Mouse (Mus musculus) macrophage (primary cell): ENCODE measurements around the gene Arl3. TPM values are rescaled to one million over a fixed set of nuclear protein-coding genes. Genes with fewer than 3 reads are reported as not detected.

ENCODE experiments used
- H3K27ac ChIP-seq: fragments of 350-480 bp; formaldehyde crosslinking; 2 replicates; pipeline ENCODE4 v1.9.0; 2021
- H3K36me3 ChIP-seq: fragments of 350-480 bp; formaldehyde crosslinking; 2 replicates; pipeline ENCODE4 v1.9.0; 2021; ENCODE audit errors: inconsistent target
- H3K4me3 ChIP-seq: fragments of 350-480 bp; formaldehyde crosslinking; 2 replicates; pipeline ENCODE4 v1.9.0; 2021; ENCODE audit errors: inconsistent target
- H3K79me2 ChIP-seq: fragments of 350-480 bp; formaldehyde crosslinking; 2 replicates; pipeline ENCODE4 v1.9.0; 2021; ENCODE audit errors: inconsistent target
- WGBS: methylation state at CpG from one replicate; pipeline ENCODE4 v1.1.7; 2026; ENCODE audit warnings: inconsistent platforms; ENCODE audit not compliant: missing documents; 5-methylcytosine and 5-hydroxymethylcytosine counted together
- polyA plus RNA-seq: library from polyadenylated mRNA; stranded (reverse); fragments of 250-400 nt; gene quantifications from 3 replicates; pipeline ENCODE4 v1.2.4, GENCODE M21; 2018; ENCODE audit warnings: inconsistent platforms

Arl3 gene
- polyA plus RNA-seq, 1 experiment from 2014 or later = 78.5 TPM

DNA sequence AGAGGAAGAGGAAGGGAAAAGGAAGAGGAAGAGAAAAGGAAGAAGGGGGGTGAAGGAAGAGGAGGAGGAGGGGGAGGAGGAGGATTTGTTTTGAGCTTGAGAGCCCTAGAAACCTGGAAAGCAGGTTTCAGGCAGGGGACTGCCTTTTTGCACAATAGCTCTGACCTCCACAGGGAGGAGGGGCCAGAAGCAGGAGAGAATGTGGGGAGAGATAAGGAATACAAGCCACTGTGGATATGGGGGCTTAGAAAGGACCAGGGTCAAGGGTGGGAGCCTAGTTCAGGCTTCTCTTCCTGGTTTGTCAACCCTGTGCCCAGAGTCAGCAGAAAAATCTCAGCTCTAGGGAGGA is 49.9 kb downstream of the Arl3 start:
- Histone ChIP-seq H3K27ac (peak overlapping the region; percentile 98), H3K4me3 (no peak overlapping the region), H3K36me3 (no peaks in the 10 kb centered on the region), H3K79me2 (no peaks in the 10 kb centered on the region)

DNA sequence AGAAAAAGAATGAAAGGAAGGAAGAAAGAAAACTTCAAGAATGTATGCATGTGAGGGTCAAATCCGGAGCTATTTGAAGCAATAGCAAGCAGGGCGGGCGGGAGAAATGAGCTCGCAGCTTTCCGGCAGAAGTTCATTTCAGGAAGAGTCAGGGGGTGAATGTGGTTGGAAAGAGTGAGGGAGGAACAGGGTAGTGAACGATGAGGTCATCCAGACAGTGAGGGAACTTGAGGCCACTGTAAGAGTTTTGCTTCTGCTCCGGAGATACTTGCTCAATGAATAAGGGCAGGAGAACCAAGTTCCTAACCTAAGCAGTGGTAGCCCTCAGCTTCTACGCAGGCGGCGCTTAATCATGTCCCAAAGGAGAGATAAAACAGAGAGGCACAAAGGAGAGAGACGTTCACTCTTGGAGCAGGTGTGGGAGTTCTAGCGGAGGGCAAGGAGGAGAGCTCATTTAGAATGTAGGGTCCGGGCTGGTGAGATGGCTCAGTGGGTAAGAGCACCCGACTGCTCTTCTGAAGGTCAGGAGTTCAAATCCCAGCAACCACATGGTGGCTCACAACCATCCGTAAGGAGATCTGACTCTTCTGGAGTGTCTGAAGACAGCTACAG is 50.5 kb downstream of the Arl3 start:
- Histone ChIP-seq H3K36me3 (no peaks in the 10 kb centered on the region), H3K27ac (peak overlapping the region; percentile 98), H3K79me2 (no peaks in the 10 kb centered on the region), H3K4me3 (no peak overlapping the region)
- 2% methylated on average over 15 of the region's 15 CpGs for WGBS

DNA sequence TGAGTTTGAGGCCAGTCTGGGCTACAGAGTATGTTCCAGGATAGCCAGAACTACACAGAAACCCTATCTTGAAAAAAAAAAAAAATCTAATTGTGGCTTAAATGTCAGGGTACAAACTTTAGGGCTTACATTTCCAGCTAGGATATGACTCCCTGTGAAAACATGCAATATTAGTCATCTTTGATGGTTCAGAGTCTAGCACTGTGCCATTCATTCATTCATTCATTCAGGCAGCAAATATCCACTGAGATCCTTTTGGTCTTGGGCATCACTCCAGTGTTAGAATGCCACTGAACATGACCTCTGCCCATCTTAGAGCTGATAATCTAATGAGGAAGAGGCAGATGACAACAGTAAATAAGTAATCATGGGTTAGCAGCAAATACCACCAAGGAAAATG is 51.3 kb downstream of the Arl3 start:
- H3K4me3 ChIP-seq = no peak overlapping the region
- H3K36me3 ChIP-seq = no peaks in the 10 kb centered on the region
- H3K27ac ChIP-seq = peak overlapping the region; percentile 98
- no peaks in the 10 kb centered on the region for H3K79me2 ChIP-seq

DNA sequence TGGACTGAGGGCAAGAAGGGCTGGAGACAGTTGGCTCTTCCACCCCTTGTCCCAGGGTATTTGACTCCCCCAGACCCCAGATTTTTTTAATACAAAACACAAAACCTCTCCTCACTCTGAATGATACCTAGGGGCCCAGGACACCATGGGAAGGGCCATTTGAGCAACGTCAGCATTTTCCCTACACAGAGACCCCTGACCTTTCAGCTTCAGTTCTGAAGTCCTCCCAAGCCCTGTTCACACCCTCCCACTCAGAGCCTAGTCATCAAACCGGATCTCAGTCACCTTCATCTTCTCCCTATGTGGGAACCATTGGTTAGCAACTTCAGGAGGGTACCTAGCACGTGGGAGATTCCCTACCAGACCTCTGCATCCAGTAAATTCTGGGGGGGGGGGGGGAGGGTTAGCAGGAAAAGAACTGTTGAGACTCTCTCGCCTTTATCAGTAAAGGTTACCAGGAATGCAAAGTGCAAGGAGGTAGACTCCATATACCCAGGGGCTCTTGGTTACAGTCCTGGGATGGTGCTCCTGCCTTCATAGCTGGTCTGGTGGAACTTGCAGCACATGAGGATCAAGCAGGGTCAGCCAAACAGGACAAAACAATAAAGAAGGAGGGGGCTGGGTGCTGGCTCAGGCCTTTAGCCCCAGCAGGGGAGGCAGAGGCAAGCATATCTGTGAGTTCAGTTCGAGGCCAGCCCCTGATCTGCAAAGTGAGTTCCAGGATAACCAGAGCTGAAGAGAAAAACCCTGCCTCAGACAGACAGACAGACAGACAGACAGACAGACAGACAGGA is 54.0 kb downstream of the Arl3 start:
- Histone ChIP-seq H3K4me3 (no peak overlapping the region), H3K27ac (no peak overlapping the region), H3K79me2 (peaks cover 20% of the 10 kb centered on the region), H3K36me3 (peaks cover 17% of the 10 kb centered on the region)
- 49% methylated on average over 5 of the region's 5 CpGs for WGBS

DNA sequence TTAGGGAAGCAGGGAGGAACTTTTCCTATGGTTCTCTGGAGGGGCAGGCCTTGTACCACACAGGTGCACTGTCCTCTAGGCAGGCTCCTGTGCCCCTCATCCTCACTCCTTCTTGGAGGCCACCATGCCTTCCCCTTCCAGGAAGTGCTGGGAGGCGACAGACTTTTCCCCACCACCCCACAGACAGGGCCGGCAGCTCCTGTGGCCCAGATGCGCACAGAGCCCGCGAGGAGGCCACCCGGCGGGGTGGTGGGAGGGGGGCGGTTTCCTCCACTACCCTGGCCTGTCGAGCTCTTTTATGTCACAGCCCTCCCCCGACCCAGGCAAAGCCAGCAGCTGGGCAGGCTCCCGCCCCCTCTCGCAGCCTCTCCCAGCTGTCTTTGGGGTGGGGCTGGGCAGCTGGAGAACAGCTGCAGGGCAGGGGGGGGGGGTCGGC is 54.6 kb downstream of the Arl3 start:
- 25% methylated on average over 13 of the region's 13 CpGs for WGBS
- Histone ChIP-seq H3K36me3 (peaks cover 23% of the 10 kb centered on the region), H3K79me2 (peaks cover 26% of the 10 kb centered on the region), H3K27ac (no peak overlapping the region), H3K4me3 (no peak overlapping the region)

DNA sequence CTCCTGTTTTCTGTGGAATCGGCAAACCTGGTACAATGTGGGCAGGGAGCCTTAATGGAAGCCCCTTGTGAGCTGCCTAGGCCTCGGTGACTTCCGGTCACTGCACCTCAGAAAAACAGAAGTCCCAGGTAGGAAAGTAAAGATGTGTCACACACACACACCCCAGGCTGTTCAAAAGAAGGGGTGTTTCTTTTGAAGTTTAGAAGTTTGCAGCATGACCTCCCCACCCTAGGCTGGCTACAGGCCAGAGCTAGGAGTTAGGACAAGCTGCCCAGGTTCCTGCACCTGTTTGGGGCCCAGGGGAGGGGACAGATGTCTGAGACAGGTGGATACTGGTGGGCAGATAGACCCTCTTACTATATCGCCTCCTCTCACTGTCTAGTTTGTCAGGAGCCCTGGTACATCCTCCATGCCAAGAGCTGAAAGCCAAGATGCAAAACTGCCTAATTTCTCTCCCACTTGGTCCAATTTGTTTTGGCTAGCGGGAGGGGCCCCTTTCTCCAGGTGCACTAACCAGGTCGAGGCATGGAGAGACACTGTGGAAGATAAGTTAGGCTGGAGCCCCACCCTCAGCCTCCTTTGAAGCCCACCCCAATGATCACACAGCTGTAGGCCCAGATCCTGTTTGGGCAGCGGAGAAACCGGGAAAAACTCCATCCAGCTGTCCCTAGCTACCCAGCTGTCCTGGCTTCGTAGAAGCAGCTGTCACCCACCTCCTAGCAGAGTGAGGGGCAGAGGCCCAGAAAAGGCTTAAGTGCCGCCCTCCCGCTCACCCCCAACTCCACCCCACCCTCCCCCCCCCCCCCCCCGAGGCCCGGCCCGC is 55.3 kb downstream of the Arl3 start:
- no peak overlapping the region for H3K4me3 ChIP-seq
- H3K27ac ChIP-seq = no peak overlapping the region
- H3K36me3 ChIP-seq = peaks cover 29% of the 10 kb centered on the region
- WGBS = 46% methylated on average over 11 of the region's 14 CpGs
- H3K79me2 ChIP-seq = peaks cover 32% of the 10 kb centered on the region

DNA sequence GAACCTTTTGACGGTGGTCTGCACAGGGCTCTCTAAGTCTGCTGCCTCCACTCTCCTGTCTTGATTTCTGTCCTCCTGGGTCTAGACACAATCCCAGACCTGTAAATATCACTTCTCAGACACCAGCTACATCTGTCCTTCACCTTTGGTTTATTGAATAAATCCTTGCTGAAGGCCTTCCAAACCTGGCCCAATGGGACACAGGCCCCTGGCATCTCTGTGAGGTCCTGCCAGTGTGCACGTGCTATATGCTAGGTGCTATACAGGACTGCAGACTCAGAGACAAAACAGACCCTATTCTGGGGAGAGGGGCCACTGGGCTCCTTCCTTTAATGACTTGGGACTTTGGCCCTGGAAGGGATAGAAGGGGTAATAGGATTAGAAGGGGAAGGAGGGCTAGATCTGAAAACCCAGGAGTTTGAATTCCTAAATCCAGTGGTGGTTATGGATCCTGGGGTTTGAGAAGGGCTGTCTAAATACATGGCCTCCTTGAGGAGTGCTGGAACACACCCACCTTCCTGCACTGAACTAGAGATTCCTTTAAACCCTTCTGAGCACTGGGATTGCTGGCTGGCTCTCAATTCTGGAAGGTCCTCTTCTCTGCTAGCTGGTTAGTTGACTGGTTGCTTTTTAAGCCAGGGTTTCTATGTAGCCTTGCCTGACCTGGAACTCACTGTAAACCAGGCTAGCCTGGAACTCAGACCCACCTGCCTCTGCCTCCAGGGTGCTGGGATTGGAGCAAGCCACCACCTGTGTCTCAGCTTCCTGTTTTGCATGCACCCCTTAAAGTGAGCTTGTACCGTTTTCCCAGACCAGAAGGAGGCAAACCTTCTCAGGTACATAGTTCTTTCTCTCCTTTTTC is 56.1 kb downstream of the Arl3 start:
- Histone ChIP-seq H3K4me3 (no peak overlapping the region), H3K36me3 (peaks cover 37% of the 10 kb centered on the region), H3K79me2 (peaks cover 41% of the 10 kb centered on the region), H3K27ac (no peak overlapping the region)
- 77% methylated on average over 3 of the region's 3 CpGs for WGBS

DNA sequence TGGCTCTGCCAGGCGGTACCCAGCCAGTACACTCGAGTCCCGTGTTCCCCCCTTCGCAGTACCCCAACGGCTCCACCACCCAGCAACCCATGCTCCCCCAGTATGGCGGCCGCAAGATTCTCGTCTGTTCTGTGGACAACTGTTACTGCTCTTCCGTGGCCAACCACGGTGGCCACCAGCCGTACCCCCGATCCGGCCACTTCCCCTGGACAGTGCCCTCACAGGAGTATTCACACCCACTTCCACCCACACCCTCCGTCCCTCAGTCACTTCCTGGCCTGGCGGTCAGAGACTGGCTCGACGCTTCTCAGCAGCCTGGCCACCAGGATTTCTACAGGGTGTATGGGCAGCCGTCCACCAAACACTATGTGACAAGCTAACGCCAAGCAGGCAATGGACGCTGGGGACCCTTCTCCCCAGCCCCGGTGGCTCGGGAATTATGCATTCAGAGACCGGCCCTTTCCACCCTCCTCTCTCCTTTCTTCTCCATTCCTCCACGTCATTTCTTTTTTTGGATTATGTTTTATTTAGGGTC is 57.6 kb downstream of the Arl3 start:
- Histone ChIP-seq H3K27ac (no peak overlapping the region), H3K4me3 (no peak overlapping the region), H3K36me3 (peaks cover 37% of the 10 kb centered on the region), H3K79me2 (peaks cover 52% of the 10 kb centered on the region)
- 80% methylated on average over 16 of the region's 24 CpGs for WGBS

DNA sequence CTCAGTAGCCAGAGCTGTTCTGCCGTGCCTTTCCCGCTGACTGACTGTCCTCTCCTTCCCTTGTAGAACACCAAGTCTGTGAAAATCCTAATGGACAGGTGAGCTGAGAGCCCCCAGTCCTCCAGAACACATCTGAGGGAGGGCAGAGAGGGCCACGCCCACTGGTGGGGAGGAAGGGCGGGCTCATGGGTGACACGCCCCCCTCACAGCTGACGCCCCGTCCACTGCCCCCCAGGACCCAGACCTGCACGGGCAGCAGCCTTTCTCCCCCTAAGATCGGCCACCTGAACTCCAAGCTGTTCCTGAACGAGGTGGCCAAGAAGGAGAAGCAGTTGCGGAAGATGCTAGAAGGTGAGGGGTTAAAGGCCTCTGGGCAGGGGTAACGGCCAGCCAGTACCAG is 58.6 kb downstream of the Arl3 start:
- H3K79me2 ChIP-seq = peaks cover 61% of the 10 kb centered on the region
- 92% methylated on average over 11 of the region's 12 CpGs for WGBS
- no peak overlapping the region for H3K27ac ChIP-seq
- H3K4me3 ChIP-seq = no peak overlapping the region
- peaks cover 37% of the 10 kb centered on the region for H3K36me3 ChIP-seq

DNA sequence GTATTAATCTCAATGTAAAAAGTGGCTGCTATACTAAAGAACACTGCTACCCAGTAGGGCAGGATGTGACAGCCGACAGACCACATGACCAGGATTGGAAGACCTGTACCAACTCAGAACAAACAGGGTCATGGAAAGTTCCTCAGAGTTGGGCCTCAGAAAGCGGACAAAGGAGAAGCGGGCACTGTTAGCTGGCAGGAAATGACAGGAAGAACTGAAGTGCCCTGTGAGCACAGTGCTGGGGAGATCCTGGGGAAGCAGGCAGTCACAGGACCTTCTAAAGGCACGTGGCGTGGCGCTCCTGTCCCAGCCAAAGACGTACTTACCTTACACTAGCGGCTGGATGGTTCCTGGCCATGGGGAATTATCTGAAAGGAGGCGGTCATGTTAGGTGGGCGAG is 61.7 kb downstream of the Arl3 start:
- H3K4me3 ChIP-seq = no peak overlapping the region
- peak overlapping the region; percentile 99 for H3K27ac ChIP-seq
- H3K79me2 ChIP-seq = peaks cover 92% of the 10 kb centered on the region
- peaks cover 42% of the 10 kb centered on the region for H3K36me3 ChIP-seq
- 12% methylated on average over 10 of the region's 10 CpGs for WGBS

DNA sequence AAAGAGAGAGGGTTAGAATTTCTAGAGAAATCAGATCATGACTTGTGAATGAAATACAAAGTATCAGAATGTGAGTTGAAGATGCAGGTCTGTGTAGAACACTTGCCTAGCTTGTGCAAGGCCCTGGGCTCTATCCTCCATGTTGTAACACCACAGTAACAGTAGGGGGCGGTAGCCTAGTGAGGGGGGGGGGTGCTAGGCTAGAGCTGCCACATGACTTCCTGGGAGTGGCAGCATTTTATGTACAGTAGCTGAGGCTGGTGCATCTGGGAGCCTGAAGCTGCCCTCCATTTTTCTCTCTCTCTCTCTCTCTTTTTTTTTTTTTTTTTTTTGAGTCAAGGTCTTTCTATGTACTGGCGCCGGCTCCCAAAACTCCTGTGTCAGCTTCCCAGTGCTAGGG is 62.2 kb downstream of the Arl3 start:
- H3K36me3 ChIP-seq = peaks cover 39% of the 10 kb centered on the region
- H3K4me3 ChIP-seq = no peak overlapping the region
- WGBS = 8% methylated on average over 3 of the region's 3 CpGs
- peak overlapping the region; percentile 99 for H3K27ac ChIP-seq
- H3K79me2 ChIP-seq = peaks cover 95% of the 10 kb centered on the region

DNA sequence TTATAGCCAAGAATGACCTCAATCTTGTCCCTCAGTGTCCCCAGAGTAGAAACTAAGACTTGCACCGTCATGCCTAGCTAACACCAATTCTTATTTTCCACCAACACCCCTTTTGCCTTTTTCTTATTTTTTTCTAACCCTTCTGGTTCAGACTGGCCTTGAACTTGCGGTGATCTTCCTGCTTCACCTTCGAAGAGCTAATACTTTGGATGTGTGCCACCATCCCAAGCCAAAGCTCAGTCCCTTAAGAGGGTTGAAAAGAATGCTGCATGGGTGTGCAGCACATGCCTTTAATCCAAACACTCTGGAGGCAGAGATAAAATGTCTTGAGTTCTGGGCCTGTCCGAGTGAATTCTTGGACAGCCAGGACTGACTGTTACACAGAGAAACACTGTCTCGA is 62.6 kb downstream of the Arl3 start:
- H3K4me3 ChIP-seq = no peak overlapping the region
- H3K79me2 ChIP-seq = peaks cover 95% of the 10 kb centered on the region
- H3K36me3 ChIP-seq = peaks cover 35% of the 10 kb centered on the region
- peak overlapping the region; percentile 99 for H3K27ac ChIP-seq
- 71% methylated on average over 5 of the region's 5 CpGs for WGBS

DNA sequence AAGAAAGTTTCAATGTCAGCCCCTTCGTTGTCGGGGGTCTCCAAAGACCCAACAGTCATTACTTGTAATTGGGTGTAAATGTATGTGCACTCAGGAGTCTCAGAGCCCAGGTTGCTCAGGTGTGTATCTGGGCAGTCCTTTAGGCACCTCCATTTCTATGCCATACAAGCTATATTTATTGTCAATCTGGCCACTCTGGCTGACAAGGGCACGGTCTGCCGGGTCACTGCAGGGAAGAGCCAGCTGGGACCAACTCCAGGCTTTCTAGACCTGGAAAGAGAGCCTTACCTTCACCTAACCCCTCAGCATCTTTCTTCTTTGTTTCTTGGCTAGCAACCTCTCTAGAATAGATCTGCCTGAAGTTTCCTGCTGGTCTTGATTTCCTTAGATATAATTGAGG is 63.3 kb downstream of the Arl3 start:
- no peak overlapping the region for H3K4me3 ChIP-seq
- H3K36me3 ChIP-seq = peaks cover 31% of the 10 kb centered on the region
- 60% methylated on average over 4 of the region's 4 CpGs for WGBS
- peaks cover 95% of the 10 kb centered on the region for H3K79me2 ChIP-seq
- H3K27ac ChIP-seq = peak overlapping the region; percentile 99

DNA sequence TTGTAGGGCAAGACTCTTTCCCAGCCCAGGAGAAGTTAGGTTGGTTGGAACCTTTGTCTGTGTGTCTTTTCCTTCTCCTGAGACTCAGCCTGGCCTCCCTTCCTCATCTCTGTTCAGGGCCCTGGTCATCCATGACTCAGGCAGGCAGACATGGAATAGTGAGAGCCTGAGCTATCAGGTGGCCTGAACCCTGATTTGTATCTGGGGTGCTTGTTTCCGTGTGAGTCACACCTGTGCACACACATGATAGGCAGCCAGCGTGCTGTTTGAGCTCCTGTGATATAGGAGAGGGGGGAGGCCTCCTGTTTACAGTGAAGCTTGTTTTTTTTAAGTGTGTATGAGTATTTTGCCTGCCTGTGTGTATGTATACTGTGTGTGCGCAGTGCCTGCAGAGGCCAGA is 63.8 kb downstream of the Arl3 start:
- WGBS = 71% methylated on average over 3 of the region's 3 CpGs
- H3K36me3 ChIP-seq = peaks cover 26% of the 10 kb centered on the region
- peak overlapping the region; percentile 99 for H3K27ac ChIP-seq
- peaks cover 95% of the 10 kb centered on the region for H3K79me2 ChIP-seq
- no peak overlapping the region for H3K4me3 ChIP-seq
